ENCODE assay signal across 16 mouse cellular contexts in genomic region chr9:119426483-119426882, GRCm38 (mm10). TPM values are rescaled to one million over a fixed set of nuclear protein-coding genes. Genes with fewer than 3 reads are reported as not detected.
DNase-seq lines count a peak whose midpoint lies in the region; ATAC-seq lines count a peak whose summit lies in the region.
"Had no signal": no experiment of that assay in that cellular context is flagged by ENCODE, and none has a peak within 500 bp of the region (broad histone marks: within the 10 kb centered on the region; RNA-seq: fewer than 3 reads in every experiment).

No protein-coding gene starts in this region.

- H3K9ac ChIP-seq in heart, embryonic 14.5 days (ENCODE audit: low read length), result peak overlapping the region; percentile 27; the same call in 1 of the 2 replicates
- no peak overlapping the region for H3K9ac ChIP-seq in intestine, embryonic 15.5 days
- H3K9ac ChIP-seq: forebrain, embryonic 12.5 days; liver, embryonic 15.5 days; midbrain, embryonic 13.5 days had no signal

- peaks cover 23% of the 10 kb centered on the region for H3K36me3 ChIP-seq in heart, embryonic 14.5 days (ENCODE audit: control insufficient read depth, insufficient read depth, low read length)
- H3K36me3 ChIP-seq in intestine, embryonic 15.5 days, result no peaks in the 10 kb centered on the region
- H3K36me3 ChIP-seq: liver, embryonic 15.5 days had no signal

- H3K9me3 ChIP-seq in heart, embryonic 14.5 days (ENCODE audit: control insufficient read depth, low read length), result no peaks in the 10 kb centered on the region
- no peaks in the 10 kb centered on the region for H3K9me3 ChIP-seq in intestine, embryonic 15.5 days
- H3K9me3 ChIP-seq: forebrain, embryonic 12.5 days; limb, embryonic 12.5 days; liver, embryonic 15.5 days; midbrain, embryonic 13.5 days had no signal

- H3K4me2 ChIP-seq in heart, embryonic 14.5 days (ENCODE audit: low read length), result 0 out of 2 replicates have a peak overlapping the region, but pooled peaks have one; percentile 6
- 0 out of 2 replicates have a peak overlapping the region, but pooled peaks have one; percentile 5 for H3K4me2 ChIP-seq in intestine, embryonic 15.5 days (replicated peaks)
- H3K4me2 ChIP-seq: forebrain, embryonic 12.5 days; limb, embryonic 12.5 days; liver, embryonic 15.5 days; midbrain, embryonic 13.5 days had no signal

- ATAC-seq in heart, embryonic 14.5 days (ENCODE audit: insufficient number of reproducible peaks, insufficient read depth, low FRiP score, low read depth), result no peak
- ATAC-seq in intestine, embryonic 15.5 days, result peak; percentile 32
- ATAC-seq in inflammation-experienced regulatory T-cells, adult 6 months, result no peak
- ATAC-seq: activated CD4-positive, CD25-positive, alpha-beta regulatory T cell, adult 4 months; CD4-positive, CD25-positive, alpha-beta regulatory T cell, adult 4 months; midbrain, embryonic 13.5 days had no signal

- peaks cover 32 to 44% of the 10 kb centered on the region in 2 experiments for H3K4me1 ChIP-seq in heart, embryonic 14.5 days (ENCODE audit: control insufficient read depth in 2 of 2, insufficient read depth in 2 of 2, low read length in 2 of 2)
- peaks cover 27% of the 10 kb centered on the region for H3K4me1 ChIP-seq in intestine, embryonic 15.5 days (replicated peaks)

- DNase-seq in heart, adult 8-10 months (ENCODE audit: low spot score), result no peak
- DNase-seq in kidney, postnatal 36 days, result peak; percentile 28 to 59
- no peak for DNase-seq in kidney, adult 8-10 months
- DNase-seq in kidney, postnatal 4 days, result peak; percentile 34 to 53
- DNase-seq: heart, postnatal 14 days; right cerebral cortex, postnatal 4 days; thymus, postnatal 36 days had no signal

- no peak overlapping the region for H3K4me3 ChIP-seq in heart, embryonic 14.5 days (ENCODE audit: control insufficient read depth in 1 of 2, insufficient read depth in 1 of 2, low read depth in 1 of 2, low read length in 2 of 2)
- no peak overlapping the region for H3K4me3 ChIP-seq in intestine, embryonic 15.5 days (replicated peaks)
- H3K4me3 ChIP-seq: forebrain, embryonic 12.5 days; limb, embryonic 12.5 days; liver, embryonic 15.5 days; midbrain, embryonic 13.5 days had no signal

- WGBS in heart, embryonic 14.5 days, result 56% methylated on average over 7 of the region's 7 CpGs
- WGBS in intestine, embryonic 15.5 days, result 49% methylated on average over 7 of the region's 7 CpGs

- no peaks in the 10 kb centered on the region for H3K27me3 ChIP-seq in heart, embryonic 14.5 days (ENCODE audit: control insufficient read depth, insufficient read depth, low read length)
- no peaks in the 10 kb centered on the region for H3K27me3 ChIP-seq in intestine, embryonic 15.5 days (replicated peaks)
- H3K27me3 ChIP-seq: forebrain, embryonic 12.5 days; limb, embryonic 12.5 days; liver, embryonic 15.5 days; midbrain, embryonic 13.5 days had no signal

- peak overlapping the region; percentile 4 to 89; a peak in 3 of 4 replicates for H3K27ac ChIP-seq in heart, embryonic 14.5 days (replicated peaks in 1 of 2; ENCODE audit: control insufficient read depth in 1 of 2, insufficient read depth in 1 of 2, low read depth in 2 of 2, low read length in 2 of 2)
- H3K27ac ChIP-seq in intestine, embryonic 15.5 days, result peak overlapping the region; percentile 44; the same call in 1 of the 2 replicates
- H3K27ac ChIP-seq: forebrain, embryonic 12.5 days; liver, embryonic 15.5 days; midbrain, embryonic 13.5 days had no signal

RNA-seq across cellular contexts. Expression of gene Exog, which starts 18.3 kb away (rescaled TPM):
- polyA plus RNA-seq in heart, embryonic 14.5 days (2014; fragmentation: Nextera tagmentation; extraction: Ambion mirVana), result 9.5 and 9.7 TPM in 2 replicates
- total RNA-seq in heart, adult 8-10 months (2022), result 1 to 10 TPM; 2.4 to 3.3 (median 2.8) TPM
- 19.6 and 19.9 TPM in 2 replicates for polyA plus RNA-seq in intestine, embryonic 15.5 days (2015; fragmentation: Nextera tagmentation; extraction: Ambion mirVana)
- polyA plus RNA-seq in inflammation-experienced regulatory T-cells, adult 6 months (2017; shearing (Covaris generic)), result 10 to 100 TPM; 11.1 to 12.1 (median 11.5) TPM

RNA-seq across cellular contexts. Expression of gene Acvr2b, which starts 24.6 kb away (rescaled TPM):
- 18.5 and 21.6 TPM in 2 replicates for polyA plus RNA-seq in heart, embryonic 14.5 days (2014; fragmentation: Nextera tagmentation; extraction: Ambion mirVana)
- 1 to 10 TPM; 3.5 to 7.6 (median 5.4) TPM for total RNA-seq in heart, adult 8-10 months (2022)
- polyA plus RNA-seq in intestine, embryonic 15.5 days (2015; fragmentation: Nextera tagmentation; extraction: Ambion mirVana), result 20.9 and 22.7 TPM in 2 replicates
- polyA plus RNA-seq in inflammation-experienced regulatory T-cells, adult 6 months (2017; shearing (Covaris generic)), result not detected
- polyA plus RNA-seq: activated CD4-positive, CD25-positive, alpha-beta regulatory T cell, adult 4 months had no signal

Comparison
In these comparisons a context has a peak if more than half of its experiments do, and no peak if none do; other contexts are left out.
1. DNase-seq: peak in kidney, postnatal 36 days (2 of 2) and kidney, postnatal 4 days (2 of 2); none in heart, adult 8-10 months (single experiment) and kidney, adult 8-10 months (0 of 2).
2. RNA of gene Acvr2b, which starts 24.6 kb away (polyA plus RNA-seq): 18.5 to 21.6 TPM in heart, embryonic 14.5 days and 20.9 to 22.7 TPM in intestine, embryonic 15.5 days; not detected in inflammation-experienced regulatory T-cells, adult 6 months; every median in the first group is over 10 times any median in the second.